Mouse (Mus musculus) olfactory bulb, adult 2 months (tissue): ENCODE measurements at regions not wholly inside any gene's neighbourhood (a gene's known extent, or its start where the extent isn't known, plus 50 kb on each side); places are given as distances from the start of the nearest gene placed in this dataset.

Experiments
- H3K27ac ChIP-seq: fragments of 200-500 bp; 2 replicates; pipeline ENCODE4 v1.5.1; 2012; ENCODE audit warnings: low read depth, low read length; ENCODE audit not compliant: insufficient read depth
- H3K4me1 ChIP-seq: fragments of 200-500 bp; 2 replicates; pipeline ENCODE4 v1.6.1; 2012; ENCODE audit warnings: low read length; ENCODE audit not compliant: control insufficient read depth, insufficient read depth
- H3K4me3 ChIP-seq: fragments of 200-500 bp; 2 replicates; pipeline ENCODE4 v1.5.1; 2012; ENCODE audit warnings: mild to moderate bottlenecking, low read depth, low read length, moderate library complexity; ENCODE audit not compliant: insufficient read depth
- CTCF ChIP-seq: fragments of 200-500 bp; IDR thresholded peaks from 2 replicates; pipeline ENCODE4 v1.5.1; 2012; ENCODE audit warnings: low read depth, mild to moderate bottlenecking, low read length, moderate library complexity; ENCODE audit not compliant: insufficient read depth
- POLR2A ChIP-seq: fragments of 200-500 bp; IDR thresholded peaks from 2 replicates; pipeline ENCODE4 v1.6.1; 2012; ENCODE audit warnings: mild to moderate bottlenecking, low read depth, low read length, moderate library complexity; ENCODE audit not compliant: insufficient read depth
- WGBS: fragments of 180-500 bp; shearing (Covaris S2); methylation state at CpG from one replicate; pipeline ENCODE4 v1.1.7; 2018; 5-methylcytosine and 5-hydroxymethylcytosine counted together

DNA sequence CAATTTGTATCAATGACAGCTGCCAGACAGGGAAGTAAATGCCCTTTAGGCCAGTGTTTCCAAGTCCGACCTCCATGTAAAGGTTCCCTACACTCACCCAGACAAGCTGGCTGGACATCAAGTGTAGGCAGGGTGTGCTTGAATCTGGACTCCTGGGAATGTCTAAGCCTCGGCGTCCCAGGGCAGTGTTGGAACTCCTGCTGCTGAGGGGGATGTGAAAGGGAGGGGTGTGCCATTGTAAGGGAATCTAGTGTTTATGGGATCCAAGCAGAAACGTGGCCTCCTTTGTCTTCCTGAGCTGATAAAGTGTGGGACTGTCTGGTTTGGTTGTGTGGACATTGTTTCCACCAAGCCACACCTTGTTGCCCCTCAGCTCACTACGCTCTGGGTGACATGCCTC, 291.9 kb downstream of the Cxcl12 start:
- 54% methylated on average over 5 of the region's 5 CpGs for WGBS
- H3K4me3 ChIP-seq: no peak overlapping the region
- H3K4me1 ChIP-seq: no peaks in the 10 kb centered on the region
- TF ChIP-seq POLR2A: no peak
- no peak for TF ChIP-seq CTCF
- H3K27ac ChIP-seq: no peak overlapping the region

- no peak overlapping the region for H3K4me3 ChIP-seq
- TF ChIP-seq CTCF (no peak), POLR2A (no peak)
- H3K4me1 ChIP-seq: no peaks in the 10 kb centered on the region
- WGBS: 84% methylated on average over 4 of the region's 4 CpGs
- H3K27ac ChIP-seq: no peak overlapping the region
Observed at GRCm38 (mm10) chr6:117465165-117465564, 296.8 kb downstream of the Cxcl12 start.

- H3K27ac ChIP-seq: no peak overlapping the region
Observed at GRCm38 (mm10) chr6:117465606-117466174, 297.4 kb downstream of the Cxcl12 start.

DNA sequence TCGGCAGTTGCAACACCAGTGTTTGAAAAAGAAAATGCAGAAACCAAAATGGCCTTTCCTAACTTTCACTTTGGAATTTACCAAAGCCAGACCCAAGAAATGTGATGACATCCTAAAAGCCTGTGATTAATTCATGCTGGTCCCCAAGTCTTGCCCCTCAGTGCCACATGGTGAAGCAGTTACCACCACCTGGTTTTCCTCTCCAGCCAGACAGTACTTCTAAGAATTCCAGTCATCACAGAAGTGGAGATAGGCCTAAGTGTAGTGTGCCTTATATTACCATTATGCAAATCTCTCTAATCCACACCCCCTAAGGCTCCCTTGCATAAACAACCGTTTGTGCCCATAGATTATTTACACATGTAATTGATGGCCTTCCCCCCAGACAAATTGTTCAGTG, 311.0 kb downstream of the Cxcl12 start:
- no peaks in the 10 kb centered on the region for H3K4me1 ChIP-seq
- H3K27ac ChIP-seq: no peak overlapping the region
- WGBS: 58% methylated on average over 2 of the region's 2 CpGs
- no peak overlapping the region for H3K4me3 ChIP-seq
- no peak for TF ChIP-seq CTCF
- no peak for TF ChIP-seq POLR2A

More at GRCm38 (mm10) chr6:117465606-117466174, 297.4 kb downstream of the Cxcl12 start:
- H3K4me1 ChIP-seq: no peaks in the 10 kb centered on the region
- 58% methylated on average over 5 of the region's 5 CpGs for WGBS
- no peak for TF ChIP-seq POLR2A
- TF ChIP-seq CTCF: no peak
- H3K4me3 ChIP-seq: no peak overlapping the region

DNA sequence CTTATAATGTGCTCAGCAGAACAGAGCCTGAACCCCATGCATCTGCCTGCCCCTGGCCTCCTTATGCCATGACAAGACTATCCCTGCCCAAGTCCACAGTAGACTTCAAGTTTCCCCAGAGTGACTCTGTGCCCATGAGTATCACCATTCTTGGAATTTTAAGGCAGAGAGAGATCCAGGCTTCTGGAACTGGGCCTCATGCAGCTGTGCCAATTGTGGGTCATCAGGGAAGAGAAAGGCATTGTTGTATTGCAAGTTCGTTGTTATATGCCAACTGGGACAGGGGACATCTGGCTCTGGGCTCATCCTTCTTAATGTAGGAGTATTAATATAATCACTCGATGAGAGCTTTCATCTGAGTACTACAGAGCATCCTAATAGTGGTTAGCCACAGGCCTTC, 312.1 kb downstream of the Cxcl12 start:
- TF ChIP-seq CTCF: no peak
- TF ChIP-seq POLR2A: no peak
- Histone ChIP-seq H3K4me1 (no peaks in the 10 kb centered on the region), H3K4me3 (no peak overlapping the region), H3K27ac (no peak overlapping the region)
- 56% methylated on average over 2 of the region's 2 CpGs for WGBS

DNA sequence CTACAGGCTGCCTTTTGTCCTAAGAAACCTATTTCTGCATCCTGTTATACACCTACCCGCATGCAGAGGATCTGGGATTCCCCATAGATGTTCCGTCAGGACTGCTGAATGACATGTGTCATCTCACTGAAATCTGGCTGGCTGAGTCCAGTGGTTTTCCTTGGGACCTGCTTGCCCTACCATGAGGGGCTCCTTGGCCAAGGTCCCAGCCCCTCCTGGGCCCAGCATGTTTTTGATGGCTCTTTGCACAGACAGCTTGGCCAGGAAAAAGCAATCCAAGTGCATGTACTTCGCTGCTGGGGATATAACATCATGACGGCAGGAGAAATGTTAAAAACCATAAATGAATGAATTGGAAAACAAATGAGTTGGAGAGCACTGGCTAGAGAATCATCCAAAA, 320.8 kb downstream of the Cxcl12 start:
- H3K27ac ChIP-seq: no peak overlapping the region
- WGBS: 90% methylated on average over 4 of the region's 4 CpGs

GRCm38 (mm10) chr6:117489761-117490396, 321.5 kb downstream of the Cxcl12 start:
- Histone ChIP-seq H3K4me1 (no peaks in the 10 kb centered on the region), H3K4me3 (no peak overlapping the region), H3K27ac (no peak overlapping the region)
- TF ChIP-seq POLR2A (no peak), CTCF (no peak)
- WGBS: 84% methylated on average over 3 of the region's 3 CpGs

More for the DNA sequence above, 320.8 kb downstream of the Cxcl12 start:
- no peak for TF ChIP-seq POLR2A
- TF ChIP-seq CTCF: no peak
- Histone ChIP-seq H3K4me1 (no peaks in the 10 kb centered on the region), H3K4me3 (no peak overlapping the region)

GRCm38 (mm10) chr6:117494971-117495370, 326.6 kb downstream of the Cxcl12 start:
- TF ChIP-seq CTCF (no peak), POLR2A (no peak)
- no peak overlapping the region for H3K27ac ChIP-seq
- H3K4me3 ChIP-seq: no peak overlapping the region
- WGBS: 93% methylated on average over 1 of the region's 1 CpGs
- no peaks in the 10 kb centered on the region for H3K4me1 ChIP-seq

GRCm38 (mm10) chr6:117497337-117497736, 329.0 kb downstream of the Cxcl12 start:
- no peak overlapping the region for H3K4me3 ChIP-seq
- 80% methylated on average over 5 of the region's 5 CpGs for WGBS
- no peaks in the 10 kb centered on the region for H3K4me1 ChIP-seq
- no peak overlapping the region for H3K27ac ChIP-seq
- no peak for TF ChIP-seq POLR2A
- no peak for TF ChIP-seq CTCF
